Mouse (Mus musculus) thymus, adult 2 months (tissue): ENCODE results near the gene Scrn2. TPM values are rescaled to one million over a fixed set of nuclear protein-coding genes. Genes with fewer than 3 reads are reported as not detected.

Experiments used
- DNase-seq: peaks from one replicate; pipeline ENCODE4 v3.0.0; 2021
- H3K27ac ChIP-seq: fragments of 200-500 bp; 2 replicates; pipeline ENCODE4 v1.5.1; 2012; ENCODE audit warnings: low read length, control low read depth; ENCODE audit not compliant: control insufficient read depth, insufficient read depth
- H3K27me3 ChIP-seq: fragments of 200-500 bp; 2 replicates; pipeline ENCODE4 v1.6.1; 2012; ENCODE audit warnings: mild to moderate bottlenecking, low read length, moderate library complexity, mixed read lengths; ENCODE audit not compliant: control insufficient read depth, insufficient read depth
- H3K36me3 ChIP-seq: fragments of 200-500 bp; 2 replicates; pipeline ENCODE4 v1.6.1; 2012; ENCODE audit warnings: mild to moderate bottlenecking, low read length, moderate library complexity; ENCODE audit not compliant: control insufficient read depth, insufficient read depth
- H3K4me1 ChIP-seq: fragments of 200-500 bp; replicated peaks from 2 replicates; pipeline ENCODE4 v1.6.1; 2012; ENCODE audit warnings: low read length; ENCODE audit not compliant: control insufficient read depth, insufficient read depth
- H3K4me3 ChIP-seq: fragments of 200-500 bp; 2 replicates; pipeline ENCODE4 v1.5.1; 2012; ENCODE audit warnings: mild to moderate bottlenecking, low read length, control low read depth, moderate library complexity; ENCODE audit not compliant: control insufficient read depth, insufficient read depth
- CTCF ChIP-seq: fragments of 200-500 bp; IDR thresholded peaks from 2 replicates; pipeline ENCODE4 v1.5.1; 2012; ENCODE audit warnings: mild to moderate bottlenecking, control low read depth, low read length, moderate library complexity, borderline replicate concordance; ENCODE audit not compliant: control insufficient read depth, poor library complexity, insufficient read depth; ENCODE audit errors: extremely low read depth
- POLR2A ChIP-seq: fragments of 200-500 bp; IDR thresholded peaks from 2 replicates; pipeline ENCODE4 v1.6.1; 2012; ENCODE audit warnings: mild to moderate bottlenecking, low read length, control low read depth, moderate library complexity; ENCODE audit not compliant: control insufficient read depth, poor library complexity, insufficient read depth; ENCODE audit errors: extremely low read depth
- WGBS: fragments of 180-500 bp; shearing (Covaris S2); methylation state at CpG from one replicate; pipeline ENCODE4 v1.1.7; 2018; 5-methylcytosine and 5-hydroxymethylcytosine counted together
- polyA plus RNA-seq: library from polyadenylated mRNA; depleted of rRNA; stranded (reverse); fragments of >200 nt; gene quantifications from 2 replicates; pipeline ENCODE4 v1.2.3, GENCODE M21; 2012

Gene Scrn2
- polyA plus RNA-seq, 1 experiment = 20.5 TPM

DNA sequence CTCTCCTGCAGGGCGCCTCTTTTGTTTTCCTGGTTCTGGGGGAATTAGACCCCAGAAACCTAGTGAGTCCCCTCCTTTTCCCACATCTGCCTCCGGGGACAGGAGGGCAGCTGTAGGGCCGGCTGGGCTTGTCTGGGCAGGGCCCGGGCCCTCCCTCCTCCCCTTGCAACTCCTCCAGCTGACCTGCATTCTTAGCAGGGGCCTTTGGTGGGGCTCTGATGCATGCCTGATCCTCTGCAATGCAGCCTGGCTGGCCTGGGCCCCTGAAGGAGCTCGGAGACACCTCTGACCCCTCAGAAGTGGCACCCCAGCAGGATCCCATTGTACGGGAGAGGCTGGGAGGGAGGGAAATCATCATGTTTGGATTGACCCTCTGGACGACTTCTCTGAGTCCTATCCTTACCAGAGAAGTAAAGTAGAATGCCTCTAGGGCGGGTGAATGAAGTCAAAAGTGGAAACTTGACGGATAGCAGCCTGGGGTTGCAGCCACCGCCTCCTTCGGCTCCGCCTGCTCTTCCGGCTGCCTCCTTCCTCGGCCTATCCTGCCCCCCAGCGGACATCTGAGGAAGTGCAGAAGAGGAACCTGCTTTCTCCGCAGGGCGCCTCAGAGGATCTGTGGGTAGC lies 3.9 kb upstream of the Scrn2 start:
- Histone ChIP-seq H3K27ac (peak overlapping the region; percentile 10; the same call in 1 of the 2 replicates), H3K36me3 (no peaks in the 10 kb centered on the region), H3K4me3 (no peak overlapping the region), H3K4me1 (peaks cover 30% of the 10 kb centered on the region), H3K27me3 (no peaks in the 10 kb centered on the region; the same call in 1 of the 2 replicates)
- TF ChIP-seq CTCF (peak; percentile 96), POLR2A (no peak)
- 16% methylated on average over 17 of the region's 17 CpGs for WGBS
- DNase-seq = peak; percentile 95

DNA sequence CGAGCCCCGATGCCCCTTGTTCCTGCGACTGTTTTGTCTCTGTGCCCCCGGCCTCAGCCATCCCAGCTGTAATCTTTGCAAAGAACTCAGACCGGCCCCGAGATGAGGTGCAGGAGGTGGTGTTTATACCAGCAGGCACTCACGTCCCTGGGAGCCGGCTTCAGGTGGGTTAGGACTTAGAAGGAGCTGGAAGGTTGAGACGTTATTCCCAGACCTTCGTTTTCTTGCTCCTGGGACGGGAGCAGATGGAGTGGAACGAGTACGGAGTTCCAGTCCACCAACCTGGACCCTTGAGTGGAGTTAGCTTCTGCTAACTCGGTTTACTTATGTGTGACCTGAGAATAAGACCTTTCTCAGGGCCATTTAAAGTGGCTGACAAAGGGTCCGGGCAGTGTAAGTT lies 688 bp downstream of the Scrn2 start:
- TF ChIP-seq POLR2A (no peak), CTCF (no peak)
- Histone ChIP-seq H3K4me1 (peaks cover 14% of the 10 kb centered on the region), H3K27ac (no peak overlapping the region), H3K27me3 (no peaks in the 10 kb centered on the region), H3K4me3 (peak overlapping the region; percentile 65), H3K36me3 (no peaks in the 10 kb centered on the region)
- 22% methylated on average over 15 of the region's 15 CpGs for WGBS
- no peak for DNase-seq

DNA sequence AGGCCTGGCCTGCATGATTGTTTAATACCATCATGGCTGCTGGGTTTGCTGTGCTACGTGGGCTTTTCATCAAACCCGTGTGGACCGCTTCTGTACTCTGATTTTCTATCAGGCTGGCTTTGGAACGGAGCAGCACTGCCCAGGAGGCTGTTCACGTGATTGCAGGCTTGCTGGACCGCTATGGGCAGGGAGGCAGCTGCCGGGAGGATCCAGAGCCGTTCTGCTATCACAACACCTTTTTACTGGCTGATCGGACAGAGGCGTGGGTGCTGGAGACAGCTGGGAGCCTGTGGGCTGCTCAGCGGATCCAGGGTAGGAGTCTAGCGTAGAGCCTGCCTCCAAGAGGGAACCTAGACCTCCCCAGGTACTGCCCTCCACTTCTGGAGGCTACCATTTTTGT lies 2.2 kb downstream of the Scrn2 start:
- 95% methylated on average over 12 of the region's 12 CpGs for WGBS
- no peak overlapping the region for H3K27ac ChIP-seq
- no peak for TF ChIP-seq POLR2A
- TF ChIP-seq CTCF = no peak
- peaks cover 9% of the 10 kb centered on the region for H3K4me1 ChIP-seq
- no peaks in the 10 kb centered on the region for H3K27me3 ChIP-seq
- no peaks in the 10 kb centered on the region for H3K36me3 ChIP-seq
- H3K4me3 ChIP-seq = no peak overlapping the region
- no peak for DNase-seq

DNA sequence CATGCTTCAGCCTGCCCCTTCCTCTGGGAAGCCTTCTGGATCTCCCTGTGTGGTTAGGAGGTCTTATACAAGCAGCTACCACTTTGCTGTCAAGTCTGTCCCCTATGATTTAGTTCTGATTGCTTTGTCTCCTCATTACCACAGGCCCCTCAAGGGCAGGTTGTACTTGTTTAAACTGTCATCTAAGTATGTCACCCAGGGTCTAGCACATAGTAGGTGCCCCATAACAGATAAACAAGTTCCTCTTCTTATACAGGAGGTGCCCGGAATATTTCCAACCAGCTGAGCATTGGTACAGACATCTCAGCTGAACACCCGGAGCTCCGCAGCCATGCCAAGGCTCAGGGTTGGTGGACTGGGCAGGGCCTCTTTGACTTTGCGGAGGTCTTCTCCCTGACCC lies 2.8 kb downstream of the Scrn2 start:
- no peak for DNase-seq
- TF ChIP-seq POLR2A (no peak), CTCF (no peak)
- Histone ChIP-seq H3K27me3 (no peaks in the 10 kb centered on the region), H3K4me3 (no peak overlapping the region), H3K4me1 (peaks cover 9% of the 10 kb centered on the region), H3K36me3 (no peaks in the 10 kb centered on the region), H3K27ac (no peak overlapping the region)
- WGBS = 96% methylated on average over 4 of the region's 4 CpGs

DNA sequence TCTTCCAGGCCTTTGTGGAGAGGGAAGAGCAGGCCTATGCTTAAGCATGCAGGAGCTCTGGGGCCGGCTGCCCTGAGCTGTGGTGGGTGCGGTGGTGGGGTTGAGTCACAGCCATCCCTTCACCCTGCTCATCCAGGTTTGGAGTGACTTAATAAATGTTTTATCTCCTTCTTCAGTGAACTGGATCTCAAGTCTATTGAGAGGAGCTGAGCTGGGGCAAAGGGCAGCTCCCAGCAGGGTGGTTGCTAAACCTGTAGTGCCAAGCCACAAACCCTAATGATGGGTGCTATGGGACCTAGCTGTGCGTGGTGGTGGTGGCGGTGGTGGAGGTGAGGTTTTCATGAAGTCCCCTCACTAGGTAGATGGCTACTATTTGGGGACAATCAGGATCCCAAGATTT lies 4.0 kb downstream of the Scrn2 start:
- Histone ChIP-seq H3K36me3 (no peaks in the 10 kb centered on the region), H3K27me3 (no peaks in the 10 kb centered on the region), H3K4me1 (peaks cover 9% of the 10 kb centered on the region), H3K4me3 (no peak overlapping the region), H3K27ac (no peak overlapping the region)
- WGBS = 95% methylated on average over 4 of the region's 4 CpGs
- DNase-seq = no peak
- TF ChIP-seq POLR2A (no peak), CTCF (no peak)

DNA sequence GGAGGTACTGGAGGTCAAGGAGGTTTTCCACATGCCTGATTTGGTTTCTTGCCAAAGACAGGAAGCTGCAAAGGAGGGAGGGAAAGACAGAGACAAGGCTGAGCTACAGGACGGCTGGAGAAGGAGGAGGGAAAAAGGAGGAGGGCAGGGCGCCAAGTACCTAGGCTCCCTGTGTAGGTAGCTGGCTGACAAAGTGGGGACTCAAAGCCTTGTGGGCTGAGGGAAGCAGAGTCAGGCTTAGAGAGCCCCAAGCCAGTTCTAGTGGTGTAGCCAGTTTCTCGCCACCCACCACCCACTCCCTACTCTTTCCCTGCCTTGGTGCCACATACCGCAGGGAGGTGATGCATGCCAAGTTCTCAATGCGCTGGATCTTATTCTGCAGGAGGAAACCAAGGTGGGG lies 6.4 kb downstream of the Scrn2 start:
- DNase-seq = no peak
- Histone ChIP-seq H3K27ac (no peak overlapping the region), H3K4me3 (no peak overlapping the region), H3K27me3 (no peaks in the 10 kb centered on the region), H3K36me3 (no peaks in the 10 kb centered on the region), H3K4me1 (peaks cover 5% of the 10 kb centered on the region)
- 90% methylated on average over 5 of the region's 5 CpGs for WGBS
- TF ChIP-seq POLR2A (no peak), CTCF (no peak)

DNA sequence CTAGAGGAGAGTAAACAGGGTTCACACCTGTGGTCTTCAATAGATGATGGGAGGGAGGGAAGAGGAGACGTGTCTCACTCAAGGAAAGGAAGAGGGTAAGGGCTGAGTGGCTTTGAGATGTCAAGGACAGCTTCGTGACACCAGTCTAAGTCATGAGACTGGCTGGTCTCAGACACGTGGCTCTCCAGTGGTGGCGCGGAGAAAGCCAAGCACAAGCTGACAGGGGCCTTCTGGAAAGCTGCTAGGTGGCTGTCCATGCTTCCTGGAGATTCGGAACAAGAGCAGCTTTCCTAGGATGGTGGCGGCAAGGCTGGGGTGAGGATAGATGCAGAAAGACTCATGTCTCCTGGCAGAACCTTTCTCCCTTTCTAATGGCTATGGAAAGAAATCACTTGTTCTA lies 9.1 kb downstream of the Scrn2 start:
- H3K4me3 ChIP-seq = no peak overlapping the region
- 89% methylated on average over 7 of the region's 7 CpGs for WGBS
- H3K4me1 ChIP-seq = peaks cover 8% of the 10 kb centered on the region
- no peak for DNase-seq
- no peaks in the 10 kb centered on the region for H3K27me3 ChIP-seq
- H3K36me3 ChIP-seq = no peaks in the 10 kb centered on the region
- TF ChIP-seq POLR2A = no peak
- TF ChIP-seq CTCF = no peak
- H3K27ac ChIP-seq = no peak overlapping the region
